Comparison of ENCODE assay signal across 13 mouse cellular contexts in genomic region chr7:98349821-98350220, GRCm38 (mm10). TPM values are rescaled to one million over a fixed set of nuclear protein-coding genes. Genes with fewer than 3 reads are reported as not detected.
A peak's percentile ranks its signal among the peaks of the same experiment; 100 is the strongest.
DNase-seq lines count a peak whose midpoint lies in the region; ATAC-seq and TF ChIP-seq lines count a peak whose summit lies in the region.
"Had no signal": no experiment of that assay in that cellular context is flagged by ENCODE, and none has a peak within 500 bp of the region (broad histone marks: within the 10 kb centered on the region; RNA-seq: fewer than 3 reads in every experiment).

No protein-coding gene starts in this region.

- H3K4me2 ChIP-seq in kidney, embryonic 14.5 days (replicated peaks; ENCODE audit: low read depth, low read length) = no peak overlapping the region
- H3K4me2 ChIP-seq in midbrain, embryonic 11.5 days = no peak overlapping the region
- no peak overlapping the region for H3K4me2 ChIP-seq in midbrain, embryonic 15.5 days
- H3K4me2 ChIP-seq: embryonic facial prominence, embryonic 15.5 days; forebrain, embryonic 12.5 days; heart, embryonic 12.5 days; hindbrain, embryonic 14.5 days had no signal

- peak; percentile 57 for DNase-seq in kidney, adult 2 months
- DNase-seq in kidney, adult 18-20 months = no peak
- DNase-seq in kidney, postnatal 36 days = peak; percentile 45 to 58
- peak; percentile 23 for DNase-seq in midbrain, embryonic 11.5 days (ENCODE audit: low spot score, missing footprints)

- peaks cover 4% of the 10 kb centered on the region; the same call in 1 of the 2 replicates for H3K4me1 ChIP-seq in kidney, adult 2 months (ENCODE audit: control insufficient read depth, insufficient read depth, low read length)
- H3K4me1 ChIP-seq in kidney, embryonic 14.5 days (ENCODE audit: control insufficient read depth, insufficient read depth, low read length) = peaks cover 9% of the 10 kb centered on the region
- H3K4me1 ChIP-seq in midbrain, embryonic 11.5 days (ENCODE audit: control insufficient read depth, insufficient read depth, low read length) = peaks cover 10% of the 10 kb centered on the region
- H3K4me1 ChIP-seq in midbrain, embryonic 15.5 days = peaks cover 11% of the 10 kb centered on the region

- TF ChIP-seq POLR2A in kidney, adult 2 months (IDR thresholded peaks at IDR 0.05; ENCODE audit: low read depth, low read length) = no peak

- H3K9me3 ChIP-seq in kidney, embryonic 14.5 days (ENCODE audit: control insufficient read depth, low read length) = no peaks in the 10 kb centered on the region
- H3K9me3 ChIP-seq in midbrain, embryonic 11.5 days (ENCODE audit: control insufficient read depth, low read length) = no peaks in the 10 kb centered on the region
- no peaks in the 10 kb centered on the region for H3K9me3 ChIP-seq in midbrain, embryonic 15.5 days
- H3K9me3 ChIP-seq: embryonic facial prominence, embryonic 15.5 days; forebrain, embryonic 12.5 days; heart, embryonic 12.5 days; hindbrain, embryonic 10.5 days had no signal

- no peak overlapping the region for H3K27ac ChIP-seq in kidney, adult 2 months (ENCODE audit: insufficient read depth, low read depth, low read length)
- no peak overlapping the region for H3K27ac ChIP-seq in kidney, embryonic 14.5 days (ENCODE audit: low read depth, low read length)
- no peak overlapping the region for H3K27ac ChIP-seq in midbrain, embryonic 11.5 days (ENCODE audit: low read depth, low read length)
- no peak overlapping the region for H3K27ac ChIP-seq in midbrain, embryonic 15.5 days
- H3K27ac ChIP-seq: embryonic facial prominence, embryonic 15.5 days; forebrain, embryonic 12.5 days; gastrocnemius, adult 2 months; hindbrain, embryonic 10.5 days; hindbrain, embryonic 14.5 days had no signal

- TF ChIP-seq CTCF in kidney, adult 2 months (conservative IDR thresholded peaks at IDR 0.05; ENCODE audit: insufficient read depth, insufficient read length, low read depth, low read length) = no peak

- H3K4me3 ChIP-seq in kidney, adult 2 months (ENCODE audit: insufficient read depth, low read depth, low read length) = no peak overlapping the region
- no peak overlapping the region for H3K4me3 ChIP-seq in kidney, embryonic 14.5 days (ENCODE audit: low read length)
- no peak overlapping the region for H3K4me3 ChIP-seq in midbrain, embryonic 11.5 days (ENCODE audit: low read depth, low read length)
- no peak overlapping the region for H3K4me3 ChIP-seq in midbrain, embryonic 15.5 days
- H3K4me3 ChIP-seq: embryonic facial prominence, embryonic 15.5 days; erythroblast, embryonic 14.5 days; forebrain, embryonic 12.5 days; gastrocnemius, adult 2 months; heart, embryonic 12.5 days; hindbrain, embryonic 10.5 days had no signal

- ATAC-seq in kidney, embryonic 14.5 days (ENCODE audit: low FRiP score, low TSS enrichment) = no peak
- ATAC-seq in midbrain, embryonic 11.5 days (ENCODE audit: low FRiP score) = no peak
- no peak for ATAC-seq in midbrain, embryonic 15.5 days (replicated peaks)

- no peaks in the 10 kb centered on the region for H3K36me3 ChIP-seq in kidney, adult 2 months (ENCODE audit: control insufficient read depth, insufficient read depth, low read length)
- peaks cover 21% of the 10 kb centered on the region for H3K36me3 ChIP-seq in kidney, embryonic 14.5 days (ENCODE audit: control insufficient read depth, insufficient read depth, low read length)
- peaks cover 3% of the 10 kb centered on the region for H3K36me3 ChIP-seq in midbrain, embryonic 11.5 days (ENCODE audit: control insufficient read depth, insufficient read depth, low read length)
- H3K36me3 ChIP-seq in midbrain, embryonic 15.5 days (replicated peaks) = peaks cover 11% of the 10 kb centered on the region; the same call in 1 of the 2 replicates

- H3K27me3 ChIP-seq in kidney, adult 2 months (replicated peaks; ENCODE audit: control insufficient read depth, insufficient read depth, low read length) = no peaks in the 10 kb centered on the region
- H3K27me3 ChIP-seq in kidney, embryonic 14.5 days (ENCODE audit: control insufficient read depth, insufficient read depth, low read length) = no peaks in the 10 kb centered on the region
- H3K27me3 ChIP-seq in midbrain, embryonic 11.5 days (ENCODE audit: control insufficient read depth, insufficient read depth, low read length) = no peaks in the 10 kb centered on the region
- no peaks in the 10 kb centered on the region for H3K27me3 ChIP-seq in midbrain, embryonic 15.5 days (replicated peaks)
- H3K27me3 ChIP-seq: embryonic facial prominence, embryonic 15.5 days; forebrain, embryonic 12.5 days; heart, embryonic 12.5 days had no signal

- 76% methylated on average over 6 of the region's 6 CpGs for WGBS in kidney, adult 2 months
- WGBS in kidney, embryonic 14.5 days = 89% methylated on average over 6 of the region's 6 CpGs
- 92% methylated on average over 6 of the region's 6 CpGs for WGBS in midbrain, embryonic 11.5 days
- WGBS in midbrain, embryonic 15.5 days = 92% methylated on average over 6 of the region's 6 CpGs

- H3K9ac ChIP-seq in kidney, embryonic 14.5 days (ENCODE audit: low read depth, low read length) = no peak overlapping the region
- H3K9ac ChIP-seq in midbrain, embryonic 11.5 days (ENCODE audit: low read length) = no peak overlapping the region
- H3K9ac ChIP-seq in midbrain, embryonic 15.5 days = no peak overlapping the region
- H3K9ac ChIP-seq: embryonic facial prominence, embryonic 15.5 days; forebrain, embryonic 12.5 days; heart, embryonic 12.5 days; hindbrain, embryonic 14.5 days had no signal

RNA-seq across cellular contexts. Expression of gene Tsku, which starts 11.3 kb away (rescaled TPM):
- 9.5 and 13.1 TPM in 2 replicates for polyA plus RNA-seq in kidney, adult 2 months (2012; rRNA removed)
- polyA plus RNA-seq in kidney, embryonic 14.5 days (2014; fragmentation: Nextera tagmentation; extraction: Ambion mirVana) = 12.6 and 12.7 TPM in 2 replicates
- polyA plus RNA-seq in midbrain, embryonic 11.5 days (2014; fragmentation: Nextera tagmentation; extraction: Ambion mirVana) = 7.3 and 7.7 TPM in 2 replicates
- polyA plus RNA-seq in midbrain, embryonic 15.5 days (2015; fragmentation: Nextera tagmentation; extraction: Ambion mirVana) = 8.5 and 8.9 TPM in 2 replicates
- polyA plus RNA-seq: erythroblast, embryonic 14.5 days had no signal

RNA-seq across cellular contexts. Expression of gene Acer3, which starts 28.8 kb away (rescaled TPM):
- 8.1 and 11.9 TPM in 2 replicates for polyA plus RNA-seq in kidney, adult 2 months (2012; rRNA removed)
- 25.6 and 27.4 TPM in 2 replicates for polyA plus RNA-seq in kidney, embryonic 14.5 days (2014; fragmentation: Nextera tagmentation; extraction: Ambion mirVana)
- 15.8 and 16.6 TPM in 2 replicates for polyA plus RNA-seq in midbrain, embryonic 11.5 days (2014; fragmentation: Nextera tagmentation; extraction: Ambion mirVana)
- polyA plus RNA-seq in midbrain, embryonic 15.5 days (2015; fragmentation: Nextera tagmentation; extraction: Ambion mirVana) = 18.3 and 18.8 TPM in 2 replicates
